Mouse (Mus musculus): ENCODE measurements at regions not wholly inside any gene's neighbourhood (a gene's known extent, or its start where the extent isn't known, plus 50 kb on each side); places are given as distances from the start of the nearest gene placed in this dataset.

DNA sequence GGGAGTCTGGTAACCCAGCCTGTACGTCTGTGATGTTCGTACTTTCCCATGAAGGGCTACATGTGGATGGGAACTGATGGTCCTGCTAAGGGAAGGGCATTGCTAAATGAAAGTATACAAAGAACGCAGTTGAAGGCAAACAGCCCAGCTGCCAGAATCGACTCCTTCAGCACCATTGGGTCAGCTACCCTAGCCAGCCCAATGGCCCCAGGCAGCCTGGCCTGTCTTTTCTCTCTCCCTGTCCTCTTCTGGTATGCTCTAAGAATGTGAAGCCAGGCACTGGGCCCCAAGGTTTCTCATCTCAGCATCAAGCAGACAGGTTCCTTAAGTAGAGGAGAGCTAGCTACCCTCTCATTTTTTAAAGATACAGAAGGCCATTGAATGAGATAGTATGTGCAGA lies 57.7 kb upstream of the Flt1 start:
- no peak for TF ChIP-seq MAX (IDR thresholded peaks at IDR 0.05; ENCODE audit: low read depth)
- TF ChIP-seq POLR2A (IDR thresholded peaks at IDR 0.05; ENCODE audit: insufficient read length, low read depth): no peak

All from myocyte (in vitro differentiated cells).